Mouse (Mus musculus): Measurements from ENCODE around the gene Nxf1. TPM values are rescaled to one million over a fixed set of nuclear protein-coding genes. Genes with fewer than 3 reads are reported as not detected.
A peak's percentile ranks its signal among the peaks of the same experiment; 100 is the strongest.

Nxf1 gene
- polyA plus RNA-seq, 1 experiment from 2014 or later, result 254 TPM

DNA sequence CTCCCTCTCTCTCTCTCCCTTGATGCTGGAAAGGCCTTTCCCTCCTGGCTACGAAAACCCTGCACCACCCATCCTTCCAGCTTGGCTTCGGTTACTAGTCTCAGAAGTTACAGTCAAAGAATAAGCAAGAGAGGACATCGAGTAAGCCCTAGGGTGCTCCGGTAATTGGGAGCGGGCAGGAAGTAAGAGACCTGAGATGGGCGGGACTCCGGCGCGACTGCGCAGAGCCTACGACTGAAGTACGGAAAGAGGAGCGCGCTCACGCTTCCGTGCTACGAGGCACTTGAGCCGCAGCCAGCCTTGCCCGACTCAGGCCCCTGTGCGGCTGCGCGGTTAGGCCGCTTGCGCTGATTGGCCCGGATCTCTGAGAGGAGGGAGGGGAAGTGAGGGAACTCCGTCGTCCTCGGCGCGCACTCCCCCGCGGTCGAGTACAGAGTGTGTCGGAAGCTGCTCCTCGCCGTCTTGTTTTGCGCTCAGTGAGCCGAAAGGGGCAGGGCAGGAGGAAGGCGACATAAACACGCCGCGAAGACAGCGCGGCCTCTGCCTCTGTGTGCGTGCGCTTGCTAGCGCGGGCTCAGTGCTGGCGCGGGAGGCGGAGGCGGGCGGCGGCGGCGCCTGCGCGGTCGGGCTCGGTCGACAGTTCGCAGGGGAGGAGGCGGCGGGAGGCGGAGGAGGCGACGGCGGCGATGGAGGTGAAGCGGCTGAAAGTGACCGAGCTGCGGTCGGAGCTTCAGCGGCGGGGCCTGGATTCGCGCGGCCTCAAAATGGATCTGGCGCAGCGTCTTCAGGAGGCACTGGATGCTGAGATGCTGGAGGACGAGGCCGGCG lies 62.9 kb downstream of the Nxf1 start, which contains the start of gene Hnrnpul2:
TSS of gene Hnrnpul2 (plus strand) at position 415 of the 828 bp plus-strand sequence.
- Histone ChIP-seq H3K27ac (peak within 1 kb of the TSS; percentile 97), H3K27me3 (ENCODE audit: poor library complexity, severe bottlenecking) (no peaks in the 10 kb centered on the region), H3K36me3 (replicated peaks) (peaks cover 53% of the 10 kb centered on the region), H3K4me3 (peak within 1 kb of the TSS; percentile 81), H3K4me1 (peaks cover 52% of the 10 kb centered on the region), H3K9me3 (no peaks in the 10 kb centered on the region)
- under 1% methylated on average over 83 of the region's 83 CpGs for WGBS
- DNase-seq (ENCODE audit: extremely low spot score, low spot score), result peak; percentile 97

Small RNAs within 50 kb of the gene (microRNA-seq; reads per million reads assigned to microRNA genes)
- not detected for gene Mir6992

Other genes with a start within 250 kb of the Nxf1 start
- 0.06 TPM in 1 of 2 replicates, not detected in the other for gene Slc22a8, start 165.8 kb upstream of the Nxf1 start, polyA plus RNA-seq (2016; fragmentation: Nextera tagmentation; extraction: Ambion mirVana)
- 0.06 TPM in 1 of 2 replicates, not detected in the other for gene Slc22a6, start 139.0 kb upstream of the Nxf1 start, polyA plus RNA-seq (2016; fragmentation: Nextera tagmentation; extraction: Ambion mirVana)
- gene Chrm1, start 93.3 kb upstream of the Nxf1 start, polyA plus RNA-seq (2016; fragmentation: Nextera tagmentation; extraction: Ambion mirVana), result not detected in 2 replicates
- gene Slc3a2, start 33.7 kb upstream of the Nxf1 start, polyA plus RNA-seq (2016; fragmentation: Nextera tagmentation; extraction: Ambion mirVana), result 136 and 149 TPM in 2 replicates
- gene Wdr74, start 21.2 kb upstream of the Nxf1 start, polyA plus RNA-seq (2016; fragmentation: Nextera tagmentation; extraction: Ambion mirVana), result 120 and 126 TPM in 2 replicates
- gene 1700092M07Rik, start 16.4 kb upstream of the Nxf1 start, polyA plus RNA-seq (2016; fragmentation: Nextera tagmentation; extraction: Ambion mirVana), result 3.4 and 3.7 TPM in 2 replicates
- 86.8 and 87.8 TPM in 2 replicates for gene Stx5a, start 15.7 kb upstream of the Nxf1 start, polyA plus RNA-seq (2016; fragmentation: Nextera tagmentation; extraction: Ambion mirVana)
- 170 TPM in 2 replicates for gene Tmem223, start 13.9 kb downstream of the Nxf1 start, polyA plus RNA-seq (2016; fragmentation: Nextera tagmentation; extraction: Ambion mirVana)
- 47.4 and 49.5 TPM in 2 replicates for gene Tmem179b, start 17.4 kb downstream of the Nxf1 start, polyA plus RNA-seq (2016; fragmentation: Nextera tagmentation; extraction: Ambion mirVana)
- 48.6 and 49.4 TPM in 2 replicates for gene Taf6l, start 29.3 kb downstream of the Nxf1 start, polyA plus RNA-seq (2016; fragmentation: Nextera tagmentation; extraction: Ambion mirVana)
- gene Polr2g, start 41.5 kb downstream of the Nxf1 start, polyA plus RNA-seq (2016; fragmentation: Nextera tagmentation; extraction: Ambion mirVana), result 173 and 180 TPM in 2 replicates
- gene Zbtb3, start 45.5 kb downstream of the Nxf1 start, polyA plus RNA-seq (2016; fragmentation: Nextera tagmentation; extraction: Ambion mirVana), result 6.6 and 6.8 TPM in 2 replicates
- gene Ttc9c, start 62.3 kb downstream of the Nxf1 start, polyA plus RNA-seq (2016; fragmentation: Nextera tagmentation; extraction: Ambion mirVana), result 82.5 and 85.5 TPM in 2 replicates
- 4.9 and 5.4 TPM in 2 replicates for gene Hnrnpul2, start 62.9 kb downstream of the Nxf1 start, polyA plus RNA-seq (2016; fragmentation: Nextera tagmentation; extraction: Ambion mirVana)
- gene AC129217.1, start 72.7 kb downstream of the Nxf1 start, polyA plus RNA-seq (2016; fragmentation: Nextera tagmentation; extraction: Ambion mirVana), result not detected in 2 replicates
- 47.0 and 48.0 TPM in 2 replicates for gene Bscl2, start 80.4 kb downstream of the Nxf1 start, polyA plus RNA-seq (2016; fragmentation: Nextera tagmentation; extraction: Ambion mirVana)
- gene Gng3, start 82.1 kb downstream of the Nxf1 start, polyA plus RNA-seq (2016; fragmentation: Nextera tagmentation; extraction: Ambion mirVana), result 27.8 and 31.7 TPM in 2 replicates
- gene Lrrn4cl, start 93.7 kb downstream of the Nxf1 start, polyA plus RNA-seq (2016; fragmentation: Nextera tagmentation; extraction: Ambion mirVana), result 0.36 and 0.99 TPM in 2 replicates
- gene Ubxn1, start 114.4 kb downstream of the Nxf1 start, polyA plus RNA-seq (2016; fragmentation: Nextera tagmentation; extraction: Ambion mirVana), result 208 and 212 TPM in 2 replicates
- gene Uqcc3, start 123.8 kb downstream of the Nxf1 start, polyA plus RNA-seq (2016; fragmentation: Nextera tagmentation; extraction: Ambion mirVana), result 53.2 and 55.5 TPM in 2 replicates
- gene Lbhd1, start 126.7 kb downstream of the Nxf1 start, polyA plus RNA-seq (2016; fragmentation: Nextera tagmentation; extraction: Ambion mirVana), result 125 and 130 TPM in 2 replicates
- not detected in 2 replicates for gene Gm49403, start 126.9 kb downstream of the Nxf1 start, polyA plus RNA-seq (2016; fragmentation: Nextera tagmentation; extraction: Ambion mirVana)
- 178 and 183 TPM in 2 replicates for gene 1810009A15Rik, start 131.8 kb downstream of the Nxf1 start, polyA plus RNA-seq (2016; fragmentation: Nextera tagmentation; extraction: Ambion mirVana)
- 0.20 and 0.37 TPM in 2 replicates for gene Gm49416, start 131.9 kb downstream of the Nxf1 start, polyA plus RNA-seq (2016; fragmentation: Nextera tagmentation; extraction: Ambion mirVana)
- 59.9 and 61.4 TPM in 2 replicates for gene Ints5, start 135.9 kb downstream of the Nxf1 start, polyA plus RNA-seq (2016; fragmentation: Nextera tagmentation; extraction: Ambion mirVana)
- gene Ganab, start 141.0 kb downstream of the Nxf1 start, polyA plus RNA-seq (2016; fragmentation: Nextera tagmentation; extraction: Ambion mirVana), result 118 and 121 TPM in 2 replicates
- gene B3gat3, start 163.3 kb downstream of the Nxf1 start, polyA plus RNA-seq (2016; fragmentation: Nextera tagmentation; extraction: Ambion mirVana), result 49.6 and 52.2 TPM in 2 replicates
- gene Rom1, start 172.3 kb downstream of the Nxf1 start, polyA plus RNA-seq (2016; fragmentation: Nextera tagmentation; extraction: Ambion mirVana), result 3.7 and 3.9 TPM in 2 replicates
- gene Eml3, start 172.5 kb downstream of the Nxf1 start, polyA plus RNA-seq (2016; fragmentation: Nextera tagmentation; extraction: Ambion mirVana), result 24.0 and 25.7 TPM in 2 replicates
- 202 and 206 TPM in 2 replicates for gene Mta2, start 184.8 kb downstream of the Nxf1 start, polyA plus RNA-seq (2016; fragmentation: Nextera tagmentation; extraction: Ambion mirVana)
- gene Tut1, start 196.8 kb downstream of the Nxf1 start, polyA plus RNA-seq (2016; fragmentation: Nextera tagmentation; extraction: Ambion mirVana), result 40.2 and 49.1 TPM in 2 replicates
- gene Eef1g, start 210.0 kb downstream of the Nxf1 start, polyA plus RNA-seq (2016; fragmentation: Nextera tagmentation; extraction: Ambion mirVana), result 559 and 563 TPM in 2 replicates
- 6.5 and 7.1 TPM in 2 replicates for gene Ahnak, start 232.2 kb downstream of the Nxf1 start, polyA plus RNA-seq (2016; fragmentation: Nextera tagmentation; extraction: Ambion mirVana)